Mouse (Mus musculus) forebrain, embryonic 10.5 days (tissue): ENCODE data around the gene Laptm5. TPM values are rescaled to one million over a fixed set of nuclear protein-coding genes. Genes with fewer than 3 reads are reported as not detected.
A peak's percentile ranks its signal among the peaks of the same experiment; 100 is the strongest.

Experiments used
- DNase-seq: peaks from one replicate; pipeline ENCODE4 v3.0.0-alpha.2; 2017; ENCODE audit warnings: low spot score; ENCODE audit errors: extremely low spot score
- H3K27ac ChIP-seq: fragments of 300-500 bp; sonication (generic); 2 replicates; pipeline ENCODE4 v1.5.1; 2016; ENCODE audit warnings: mild to moderate bottlenecking
- H3K27me3 ChIP-seq: fragments of 300-500 bp; sonication (generic); 2 replicates; pipeline ENCODE4 v1.6.1; 2016; ENCODE audit warnings: mild to moderate bottlenecking; ENCODE audit not compliant: poor library complexity, severe bottlenecking
- H3K36me3 ChIP-seq: fragments of 300-500 bp; sonication (generic); replicated peaks from 2 replicates; pipeline ENCODE4 v1.6.1; 2016; ENCODE audit warnings: mild to moderate bottlenecking, moderate library complexity
- H3K4me1 ChIP-seq: fragments of 300-500 bp; sonication (generic); 2 replicates; pipeline ENCODE4 v1.6.1; 2016
- H3K4me3 ChIP-seq: fragments of 300-500 bp; sonication (generic); 2 replicates; pipeline ENCODE4 v1.5.1; 2016; ENCODE audit warnings: mild to moderate bottlenecking, moderate library complexity
- H3K9me3 ChIP-seq: fragments of 300-500 bp; sonication (generic); 2 replicates; pipeline ENCODE4 v1.6.1; 2016; ENCODE audit warnings: mild to moderate bottlenecking, moderate library complexity
- WGBS: fragments of 180-500 bp; shearing (Covaris S2); methylation state at CpG from one replicate; pipeline ENCODE4 v1.1.7; 2016; 5-methylcytosine and 5-hydroxymethylcytosine counted together
- polyA plus RNA-seq: library from polyadenylated mRNA; unstranded; fragments of >200 nt; fragmentation: Nextera tagmentation; extraction: Ambion mirVana; gene quantifications from 2 replicates; pipeline ENCODE4 v1.2.1, GENCODE M21; 2016

Gene Laptm5
- polyA plus RNA-seq, 1 experiment from 2014 or later, result 17.1 TPM

DNA sequence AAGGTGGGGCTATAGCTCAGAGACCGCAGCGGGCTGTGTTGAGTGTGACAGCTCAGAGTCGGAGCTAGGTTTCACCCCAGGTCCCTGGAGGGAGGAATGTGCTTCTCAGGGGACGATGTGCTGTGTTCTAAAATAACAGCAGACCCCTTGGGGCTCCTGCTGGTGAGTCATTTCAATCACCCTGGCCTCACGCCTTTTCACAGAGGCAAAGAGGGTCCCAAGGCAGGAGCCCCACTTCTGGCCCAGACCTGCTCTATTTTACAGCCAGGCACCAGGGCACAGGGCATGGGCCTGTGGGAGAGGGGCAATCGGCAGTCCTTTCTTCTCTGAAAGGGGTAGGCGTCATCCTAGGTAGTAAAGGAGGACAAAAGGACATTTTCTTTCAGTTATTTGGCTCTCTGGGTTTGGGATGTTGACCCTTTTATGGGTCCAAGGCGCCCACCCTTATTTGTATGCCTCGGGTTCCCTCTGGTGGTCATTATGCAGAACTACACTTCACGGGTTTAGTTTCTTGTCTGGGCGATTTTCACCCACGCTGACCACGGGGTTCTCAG, 34.2 kb downstream of the Laptm5 start:
- Histone ChIP-seq H3K4me3 (no peak overlapping the region), H3K27ac (peak overlapping the region; percentile 69), H3K4me1 (peaks cover 21% of the 10 kb centered on the region), H3K9me3 (no peaks in the 10 kb centered on the region), H3K27me3 (peaks cover 25% of the 10 kb centered on the region; the same call in 1 of the 2 replicates), H3K36me3 (no peaks in the 10 kb centered on the region)
- 26% methylated on average over 13 of the region's 13 CpGs for WGBS
- peak; percentile 59 for DNase-seq

DNA sequence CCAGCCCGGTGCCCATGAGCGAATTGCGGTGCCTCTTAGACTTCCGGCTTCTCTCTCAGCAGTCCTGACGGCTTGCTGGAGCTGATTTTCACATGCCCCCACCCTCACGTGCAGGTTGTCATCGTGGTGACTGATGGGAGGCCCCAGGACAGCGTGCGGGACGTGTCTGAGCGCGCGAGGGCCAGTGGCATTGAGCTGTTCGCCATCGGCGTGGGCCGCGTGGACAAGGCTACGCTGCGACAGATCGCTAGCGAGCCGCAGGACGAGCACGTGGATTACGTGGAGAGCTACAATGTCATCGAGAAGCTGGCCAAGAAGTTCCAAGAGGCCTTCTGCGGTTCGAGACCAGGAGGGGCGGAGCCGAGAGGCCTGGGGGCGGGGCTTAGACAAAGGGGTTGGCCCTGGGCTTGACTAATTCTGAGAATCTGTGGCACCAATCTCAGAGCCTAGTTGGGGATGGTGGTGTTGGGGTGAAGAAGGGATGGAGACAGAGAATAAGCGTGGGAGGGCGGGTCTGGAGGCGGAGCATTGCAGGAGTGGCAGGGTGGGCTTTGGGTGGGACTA, 37.0 kb downstream of the Laptm5 start:
- H3K27ac ChIP-seq, result no peak overlapping the region
- no peaks in the 10 kb centered on the region for H3K9me3 ChIP-seq
- H3K4me3 ChIP-seq, result no peak overlapping the region
- H3K4me1 ChIP-seq, result peaks cover 10% of the 10 kb centered on the region
- WGBS, result 87% methylated on average over 35 of the region's 35 CpGs
- H3K36me3 ChIP-seq, result no peaks in the 10 kb centered on the region
- DNase-seq, result no peak
- H3K27me3 ChIP-seq, result peaks cover 5% of the 10 kb centered on the region; the same call in 1 of the 2 replicates

DNA sequence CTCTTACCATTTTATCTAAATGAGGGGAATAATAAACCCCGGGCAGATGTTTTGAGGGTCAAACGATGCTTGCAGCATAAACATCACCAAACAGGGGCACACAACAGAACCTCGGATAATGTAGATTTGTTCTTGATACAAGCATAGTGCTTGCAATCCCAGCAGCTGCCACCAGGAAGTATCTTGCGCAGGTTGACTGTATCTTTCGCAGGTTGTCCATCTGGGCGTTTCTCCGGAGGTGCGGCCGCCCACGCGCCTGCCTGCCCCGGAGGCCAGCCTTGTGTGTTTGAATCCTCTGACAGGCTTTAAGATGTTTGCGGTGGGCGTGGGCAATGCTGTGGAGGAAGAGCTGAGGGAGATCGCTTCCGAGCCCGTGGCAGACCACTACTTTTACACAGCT, 39.6 kb downstream of the Laptm5 start:
- H3K4me3 ChIP-seq, result no peak overlapping the region
- no peaks in the 10 kb centered on the region for H3K36me3 ChIP-seq
- no peak for DNase-seq
- no peaks in the 10 kb centered on the region for H3K9me3 ChIP-seq
- H3K27me3 ChIP-seq, result no peaks in the 10 kb centered on the region; the same call in 1 of the 2 replicates
- 52% methylated on average over 17 of the region's 17 CpGs for WGBS
- no peak overlapping the region for H3K27ac ChIP-seq
- peaks cover 21% of the 10 kb centered on the region for H3K4me1 ChIP-seq

DNA sequence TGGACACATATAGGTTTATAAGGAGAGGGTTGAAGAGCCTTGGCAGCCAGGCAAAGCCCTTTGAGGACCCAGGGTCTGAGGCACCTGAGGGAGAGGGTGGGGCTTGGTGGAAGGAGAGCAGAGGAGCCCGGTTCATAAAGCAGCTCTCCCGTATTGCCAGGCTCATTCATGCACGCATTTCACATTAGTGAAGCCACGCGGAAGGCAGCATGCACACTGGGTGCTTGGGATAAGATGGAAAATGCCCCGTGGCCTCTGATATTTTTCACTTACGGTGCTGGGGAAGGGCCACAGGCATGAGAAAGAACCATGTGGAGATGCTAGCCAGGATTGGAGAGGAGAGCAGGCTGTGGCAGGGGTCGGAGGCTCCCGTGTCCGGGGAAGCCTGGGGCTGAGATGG, 44.2 kb downstream of the Laptm5 start:
- Histone ChIP-seq H3K36me3 (no peaks in the 10 kb centered on the region), H3K27me3 (peaks cover 5% of the 10 kb centered on the region; the same call in 1 of the 2 replicates), H3K4me3 (no peak overlapping the region), H3K27ac (peak overlapping the region; percentile 21), H3K9me3 (no peaks in the 10 kb centered on the region), H3K4me1 (peaks cover 55% of the 10 kb centered on the region)
- WGBS, result 72% methylated on average over 10 of the region's 10 CpGs
- no peak for DNase-seq

DNA sequence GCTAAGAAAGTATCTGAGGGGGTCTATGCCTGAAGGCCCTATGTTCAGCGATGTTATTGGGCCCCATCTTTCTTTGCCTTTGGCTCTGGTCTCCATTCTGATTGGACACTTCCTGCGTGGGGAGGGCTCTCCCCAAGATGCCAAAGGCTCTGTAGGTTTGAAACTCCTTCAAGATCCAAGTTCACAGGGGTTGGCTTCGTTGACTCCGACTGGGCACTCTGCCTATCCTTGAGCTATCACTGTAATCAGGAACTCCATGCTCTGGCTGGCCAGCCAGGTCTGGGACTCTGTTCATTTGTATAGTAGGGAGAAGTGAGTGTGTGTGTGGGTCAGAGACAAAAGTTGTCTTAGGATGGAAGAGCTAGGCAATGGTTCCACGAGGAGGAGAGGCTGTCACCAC, 45.9 kb downstream of the Laptm5 start:
- DNase-seq, result no peak
- H3K27ac ChIP-seq, result no peak overlapping the region

DNA sequence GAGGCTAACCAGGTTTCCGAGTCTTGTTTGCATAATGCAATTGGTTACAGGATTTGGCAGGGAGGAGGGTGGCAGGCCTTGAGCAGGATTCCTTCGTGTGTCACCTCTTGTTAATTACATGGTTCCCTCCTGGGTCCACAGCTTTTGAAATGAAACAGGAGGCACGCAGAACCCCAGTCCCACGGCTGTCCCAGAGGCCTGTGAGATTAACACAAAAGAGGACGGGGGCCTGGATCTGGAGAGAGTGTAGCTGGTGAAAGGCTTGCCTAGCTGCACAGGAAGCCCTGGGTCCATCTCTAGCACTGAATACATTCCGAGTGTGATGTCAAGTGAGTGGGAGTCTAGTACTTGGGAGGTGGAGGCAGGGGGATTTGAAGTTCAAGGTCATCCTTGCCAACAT, 46.8 kb downstream of the Laptm5 start:
- H3K9me3 ChIP-seq, result no peaks in the 10 kb centered on the region
- peak overlapping the region; percentile 48; the same call in 1 of the 2 replicates for H3K27ac ChIP-seq
- H3K36me3 ChIP-seq, result no peaks in the 10 kb centered on the region
- peaks cover 51% of the 10 kb centered on the region for H3K4me1 ChIP-seq
- H3K4me3 ChIP-seq, result no peak overlapping the region
- DNase-seq, result no peak
- H3K27me3 ChIP-seq, result peaks cover 5% of the 10 kb centered on the region; the same call in 1 of the 2 replicates
- WGBS, result 67% methylated on average over 6 of the region's 6 CpGs

More for the DNA sequence above, 45.9 kb downstream of the Laptm5 start:
- no peak overlapping the region for H3K4me3 ChIP-seq
- 75% methylated on average over 5 of the region's 5 CpGs for WGBS
- no peaks in the 10 kb centered on the region for H3K9me3 ChIP-seq
- no peaks in the 10 kb centered on the region for H3K36me3 ChIP-seq
- H3K4me1 ChIP-seq, result peaks cover 51% of the 10 kb centered on the region
- H3K27me3 ChIP-seq, result peaks cover 5% of the 10 kb centered on the region; the same call in 1 of the 2 replicates

DNA sequence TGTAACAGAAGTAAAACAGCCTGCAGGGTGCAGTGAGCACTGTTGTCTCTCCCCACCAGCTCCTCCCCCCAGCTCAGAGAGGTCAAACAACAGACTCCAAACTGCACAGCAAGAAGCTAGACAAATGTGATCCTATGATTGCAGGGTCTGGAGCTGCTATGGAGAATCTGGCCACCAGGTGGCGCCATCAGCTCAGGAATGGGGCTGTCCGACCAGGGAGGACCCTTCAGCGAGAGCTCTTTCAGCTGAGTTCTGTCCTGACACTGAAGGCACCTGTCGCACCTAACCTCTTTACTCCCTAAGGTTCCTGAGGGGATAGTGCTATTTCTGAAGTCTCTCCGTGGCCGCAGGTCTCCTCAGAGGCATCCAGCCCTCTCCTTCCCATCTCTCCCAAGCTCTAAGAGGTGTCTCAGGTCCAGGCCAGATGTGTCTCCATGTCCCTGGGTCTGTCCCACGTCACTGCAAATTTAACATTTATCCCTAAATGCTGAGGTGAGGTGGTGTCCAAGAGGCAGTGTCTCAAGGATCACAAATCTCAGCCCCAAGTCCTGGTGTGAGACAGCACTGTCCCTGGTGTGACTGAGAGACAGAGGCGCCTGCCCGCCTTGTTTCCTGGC, 47.3 kb downstream of the Laptm5 start:
- H3K4me3 ChIP-seq, result no peak overlapping the region
- H3K27ac ChIP-seq, result peak overlapping the region; percentile 65
- H3K9me3 ChIP-seq, result no peaks in the 10 kb centered on the region
- no peaks in the 10 kb centered on the region for H3K36me3 ChIP-seq
- DNase-seq, result peak; percentile 88
- 29% methylated on average over 9 of the region's 9 CpGs for WGBS
- peaks cover 5% of the 10 kb centered on the region; the same call in 1 of the 2 replicates for H3K27me3 ChIP-seq
- H3K4me1 ChIP-seq, result peaks cover 51% of the 10 kb centered on the region

DNA sequence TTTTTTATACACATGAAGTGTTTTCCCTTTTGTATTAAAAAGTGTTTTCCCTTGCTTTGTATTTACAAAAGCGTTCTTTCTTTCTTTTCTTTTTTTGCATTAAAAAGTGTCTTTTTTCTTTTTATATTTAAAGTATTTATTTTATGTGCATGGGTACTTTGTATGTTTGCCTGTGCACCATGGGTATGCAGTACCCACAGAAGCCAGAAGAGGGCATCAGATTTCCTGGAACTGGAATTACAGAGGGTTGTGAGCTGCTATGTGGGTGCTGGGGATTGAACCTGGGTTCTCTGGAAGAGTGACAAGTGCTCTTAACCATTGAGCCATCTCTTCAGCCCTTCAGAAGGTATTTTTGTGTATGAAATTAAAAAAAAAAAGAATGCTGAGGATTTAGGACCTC, 58.4 kb downstream of the Laptm5 start:
- Histone ChIP-seq H3K36me3 (no peaks in the 10 kb centered on the region), H3K27ac (no peak overlapping the region), H3K4me3 (no peak overlapping the region), H3K4me1 (peaks cover 11% of the 10 kb centered on the region), H3K27me3 (no peaks in the 10 kb centered on the region), H3K9me3 (peaks cover 6% of the 10 kb centered on the region)
- DNase-seq, result no peak
- WGBS, result 91% methylated on average over 1 of the region's 1 CpGs

DNA sequence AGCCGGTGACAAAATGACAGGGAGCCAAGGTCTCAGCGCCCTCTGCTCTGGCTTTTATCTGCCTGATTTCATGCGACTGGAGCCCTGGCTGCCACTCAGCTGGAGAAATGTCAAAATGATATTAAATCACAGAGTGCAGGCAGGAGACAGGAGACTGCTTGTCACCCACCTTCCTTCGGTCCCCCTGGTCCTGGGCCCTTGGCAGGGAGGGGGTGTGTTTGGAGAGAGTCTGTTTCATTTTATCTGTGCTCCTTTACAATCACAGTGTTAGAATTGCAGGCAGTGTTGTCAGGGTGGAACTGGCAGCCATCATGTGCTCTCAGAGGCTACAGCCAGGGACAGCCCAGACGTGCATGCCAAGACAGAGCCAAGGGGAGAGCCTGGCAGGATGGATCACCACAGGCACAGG, 59.5 kb downstream of the Laptm5 start:
- no peak for DNase-seq
- WGBS, result 91% methylated on average over 5 of the region's 5 CpGs
- Histone ChIP-seq H3K4me3 (no peak overlapping the region), H3K4me1 (peaks cover 8% of the 10 kb centered on the region), H3K9me3 (peaks cover 6% of the 10 kb centered on the region), H3K27ac (0 out of 2 replicates have a peak overlapping the region, but pooled peaks have one; percentile 53), H3K27me3 (no peaks in the 10 kb centered on the region), H3K36me3 (no peaks in the 10 kb centered on the region)

DNA sequence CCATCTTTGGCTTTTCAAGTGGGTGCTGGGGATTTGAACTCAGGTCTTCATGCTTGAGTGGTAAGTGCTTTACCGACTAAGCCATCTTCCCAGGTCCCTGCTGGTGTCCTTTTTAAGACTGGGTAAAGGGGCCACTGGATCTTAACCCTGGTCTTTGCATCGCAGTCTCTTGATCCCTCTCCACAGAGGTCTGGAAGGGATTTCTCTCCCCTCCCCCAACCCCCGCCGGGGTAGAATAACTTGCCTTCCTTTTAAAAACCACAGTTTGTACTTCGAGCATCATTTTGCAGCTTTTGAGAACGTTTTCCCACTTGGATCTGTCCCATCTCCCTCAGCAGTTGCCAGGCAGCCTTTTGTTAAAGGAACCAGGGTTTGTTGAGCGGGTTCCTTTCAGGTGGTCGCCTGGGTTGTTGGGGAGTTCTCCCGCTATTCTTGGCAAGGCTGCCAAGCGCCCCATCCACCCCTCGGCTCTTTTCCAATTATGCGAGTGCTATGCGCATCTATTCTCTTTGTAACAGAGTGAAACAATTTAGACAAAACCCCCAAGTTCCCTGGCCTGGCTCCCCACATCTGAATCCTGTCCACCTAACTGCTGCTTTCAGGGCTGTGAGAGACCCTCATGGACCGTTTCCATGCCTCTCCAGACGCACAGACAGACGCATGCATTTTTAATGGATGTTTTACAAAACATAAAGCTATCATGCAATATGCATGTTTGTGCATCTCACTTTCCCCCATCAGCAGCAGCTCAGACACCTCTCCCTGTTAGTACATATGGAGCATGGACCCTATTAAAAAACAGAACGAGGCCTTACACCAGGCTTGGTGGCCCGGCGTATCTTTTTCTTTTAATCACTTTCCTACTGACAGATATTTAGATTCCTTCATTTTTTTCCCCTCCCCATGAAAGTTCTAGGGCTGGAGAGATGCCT, 60.7 kb downstream of the Laptm5 start:
- Histone ChIP-seq H3K27ac (peak overlapping the region; percentile 35; the same call in 1 of the 2 replicates), H3K4me3 (no peak overlapping the region), H3K36me3 (no peaks in the 10 kb centered on the region), H3K27me3 (0 out of 2 replicates have a peak, but pooled peaks cover 1% of the 10 kb centered on the region), H3K9me3 (peaks cover 6% of the 10 kb centered on the region), H3K4me1 (peaks cover 7% of the 10 kb centered on the region)
- no peak for DNase-seq
- whole genome bisulfite sequencing, result 71% methylated on average over 19 of the region's 19 CpGs

DNA sequence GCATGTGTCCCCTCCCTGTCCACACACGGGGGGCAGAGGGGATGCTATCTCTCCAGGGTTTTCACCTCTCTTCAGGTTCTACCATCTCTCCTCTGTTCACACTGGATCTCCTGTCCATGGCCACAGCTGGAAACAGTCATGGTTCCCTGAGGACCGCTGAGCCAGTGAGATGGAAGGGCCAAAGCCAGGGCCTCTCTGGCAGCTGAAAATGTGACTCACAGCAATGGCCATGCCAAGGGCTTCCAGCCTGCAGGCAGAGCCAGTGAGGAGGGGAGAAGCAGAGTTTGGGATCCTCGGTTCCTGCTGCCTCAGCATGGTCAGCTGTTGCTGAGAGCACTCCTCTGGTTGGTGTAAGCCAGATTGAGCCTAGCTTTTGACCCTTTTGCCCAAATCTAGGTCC, 66.1 kb downstream of the Laptm5 start:
- no peak for DNase-seq
- Histone ChIP-seq H3K4me1 (no peaks in the 10 kb centered on the region), H3K9me3 (no peaks in the 10 kb centered on the region; the same call in 1 of the 2 replicates), H3K4me3 (no peak overlapping the region), H3K36me3 (no peaks in the 10 kb centered on the region), H3K27ac (peak overlapping the region; percentile 30; the same call in 1 of the 2 replicates), H3K27me3 (peaks cover 7% of the 10 kb centered on the region; the same call in 1 of the 2 replicates)
- WGBS, result 86% methylated on average over 3 of the region's 3 CpGs

DNA sequence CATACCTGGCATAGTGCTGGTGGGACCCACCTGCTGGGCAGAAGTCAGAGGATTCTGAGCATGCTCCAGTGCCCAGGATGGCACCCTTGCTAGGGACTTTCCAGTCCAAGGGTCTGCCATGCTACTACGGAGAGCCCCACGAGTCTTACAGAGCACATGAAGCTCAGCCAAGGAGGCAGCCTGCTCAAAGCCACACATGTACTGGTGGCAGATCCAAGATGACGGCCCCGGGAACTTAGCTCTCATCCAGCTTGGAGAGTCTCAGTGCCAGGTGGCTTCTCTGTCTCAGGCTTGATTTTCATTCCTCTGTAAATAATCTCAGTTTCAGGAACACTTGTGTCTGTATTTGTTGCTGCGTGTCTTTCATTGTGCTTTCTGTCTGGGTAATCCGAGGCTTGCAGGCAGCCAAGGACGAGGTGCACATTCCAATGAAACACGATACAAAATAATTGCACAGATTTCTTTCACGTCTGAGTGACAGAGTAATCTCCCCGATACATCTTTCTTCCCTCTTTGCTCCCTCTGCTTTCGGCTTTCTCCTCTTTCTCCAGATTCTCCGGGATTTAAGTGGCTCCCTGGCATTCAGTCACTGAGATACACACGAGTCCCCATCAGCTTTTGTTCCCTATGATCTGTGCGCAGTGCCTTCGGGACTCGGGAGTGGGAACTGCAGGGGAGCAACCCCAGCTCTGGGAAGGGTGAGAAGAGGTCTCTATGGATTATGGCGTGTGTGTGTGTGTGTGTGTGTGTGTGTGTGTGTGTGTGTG, 71.7 kb downstream of the Laptm5 start:
- H3K27ac ChIP-seq, result peak overlapping the region; percentile 8; the same call in 1 of the 2 replicates

More for the DNA sequence above, 71.7 kb downstream of the Laptm5 start:
- WGBS, result 64% methylated on average over 17 of the region's 17 CpGs
- no peak overlapping the region for H3K4me3 ChIP-seq
- no peaks in the 10 kb centered on the region for H3K36me3 ChIP-seq
- no peaks in the 10 kb centered on the region for H3K27me3 ChIP-seq
- H3K4me1 ChIP-seq, result peaks cover 10% of the 10 kb centered on the region
- no peak for DNase-seq
- no peaks in the 10 kb centered on the region; the same call in 1 of the 2 replicates for H3K9me3 ChIP-seq
